Mouse (Mus musculus) MEL (cell line): Measurements from ENCODE around the gene Stra6. TPM values are rescaled to one million over a fixed set of nuclear protein-coding genes. Genes with fewer than 3 reads are reported as not detected.

Experiments used
- DNase-seq: peaks from one replicate; pipeline ENCODE4 v3.0.0; 2011; ENCODE audit warnings: low read depth, low spot score
- H3K27ac ChIP-seq: 2 replicates; pipeline ENCODE4 v1.5.1; 2012; ENCODE audit warnings: low read depth, mild to moderate bottlenecking, control low read depth, low read length, moderate library complexity; ENCODE audit not compliant: control insufficient read depth
- H3K27me3 ChIP-seq, 2 experiments: fragments of 150-350 bp in 1 of 2; sonication (generic) in 1 of 2; 2 replicates each; pipeline ENCODE4 v1.6.1; 2012; ENCODE audit warnings: low read length in 2 of 2, mild to moderate bottlenecking in 2 of 2, improper control_type of control experiment in 1 of 2, moderate library complexity in 1 of 2; ENCODE audit not compliant: insufficient read depth in 2 of 2, control insufficient read depth in 1 of 2
- H3K36me3 ChIP-seq, 2 experiments: 2 replicates each; pipeline ENCODE4 v1.6.1; 2012 to 2014; ENCODE audit warnings: low read length in 2 of 2, improper control_type of control experiment in 1 of 2, inconsistent platforms in 1 of 2, mild to moderate bottlenecking in 1 of 2; ENCODE audit not compliant: insufficient read depth in 2 of 2, control insufficient read depth in 1 of 2
- H3K4me1 ChIP-seq, 2 experiments: fragments of 150-350 bp in 1 of 2; sonication (generic) in 1 of 2; 2 replicates each; pipeline ENCODE4 v1.6.1; 2012; ENCODE audit warnings: low read length in 2 of 2, improper control_type of control experiment in 1 of 2, mild to moderate bottlenecking in 1 of 2; ENCODE audit not compliant: insufficient read depth in 2 of 2, control insufficient read depth in 1 of 2
- H3K4me3 ChIP-seq, 2 experiments: fragments of 150-350 bp in 1 of 2; sonication (generic) in 1 of 2; 2 replicates each; pipeline ENCODE4 v1.5.1; 2012; ENCODE audit warnings: low read depth in 2 of 2, low read length in 2 of 2, mild to moderate bottlenecking in 2 of 2, moderate library complexity in 2 of 2, control low read depth in 1 of 2, improper control_type of control experiment in 1 of 2; ENCODE audit not compliant: control insufficient read depth in 1 of 2, insufficient read depth in 1 of 2
- H3K79me2 ChIP-seq: 2 replicates; pipeline ENCODE4 v1.6.1; 2012; ENCODE audit warnings: mild to moderate bottlenecking, low read length, moderate library complexity; ENCODE audit not compliant: control insufficient read depth, poor library complexity, insufficient read depth
- H3K9ac ChIP-seq: 2 replicates; pipeline ENCODE4 v1.6.1; 2012; ENCODE audit warnings: low read depth, mild to moderate bottlenecking, control low read depth, low read length, moderate library complexity; ENCODE audit not compliant: control insufficient read depth, poor library complexity, severe bottlenecking
- H3K9me3 ChIP-seq: fragments of 150-350 bp; sonication (generic); replicated peaks from 2 replicates; pipeline ENCODE4 v1.6.1; 2012; ENCODE audit warnings: mild to moderate bottlenecking, low read length, improper control_type of control experiment, moderate library complexity; ENCODE audit not compliant: insufficient read depth
- CHD1 ChIP-seq: IDR thresholded peaks from 2 replicates; pipeline ENCODE4 v1.6.1; 2012; ENCODE audit warnings: low read depth, mild to moderate bottlenecking, inconsistent platforms, low read length, improper control_type of control experiment
- E2F4 ChIP-seq: IDR thresholded peaks from 2 replicates; pipeline ENCODE4 v1.6.1; 2011; ENCODE audit warnings: low read depth, low read length, improper control_type of control experiment, borderline replicate concordance
- ELF1 ChIP-seq: IDR thresholded peaks from 2 replicates; pipeline ENCODE4 v1.6.1; 2014; ENCODE audit warnings: low read depth, mild to moderate bottlenecking, inconsistent platforms, low read length, improper control_type of control experiment, moderate library complexity
- EP300 ChIP-seq, 2 experiments: IDR thresholded peaks; 2 replicates each; pipeline ENCODE4 v1.6.1; 2011; ENCODE audit warnings: improper control_type of control experiment in 2 of 2, low read length in 2 of 2, low read depth in 1 of 2, mild to moderate bottlenecking in 1 of 2
- GABPA ChIP-seq: IDR thresholded peaks from 2 replicates; pipeline ENCODE4 v1.6.1; 2012; ENCODE audit warnings: low read depth, mild to moderate bottlenecking, inconsistent platforms, low read length, improper control_type of control experiment, moderate library complexity
- GATA1 ChIP-seq: IDR thresholded peaks from 2 replicates; pipeline ENCODE4 v1.6.1; 2011; ENCODE audit warnings: low read depth, low read length, improper control_type of control experiment
- KAT2A ChIP-seq: conservative IDR thresholded peaks from 2 replicates; pipeline ENCODE4 v1.6.1; 2012; ENCODE audit warnings: low read depth, low read length, improper control_type of control experiment, inconsistent platforms
- MAFK ChIP-seq: IDR thresholded peaks from 2 replicates; pipeline ENCODE4 v1.6.1; 2011; ENCODE audit warnings: low read depth, mild to moderate bottlenecking, low read length, improper control_type of control experiment, borderline replicate concordance
- MAX ChIP-seq: IDR thresholded peaks from 2 replicates; pipeline ENCODE4 v1.6.1; 2011; ENCODE audit warnings: low read length, improper control_type of control experiment
- MAZ ChIP-seq: IDR thresholded peaks from 2 replicates; pipeline ENCODE4 v1.6.1; 2012; ENCODE audit warnings: low read depth, mild to moderate bottlenecking, inconsistent platforms, low read length, improper control_type of control experiment
- MXI1 ChIP-seq: IDR thresholded peaks from 2 replicates; pipeline ENCODE4 v1.6.1; 2011; ENCODE audit warnings: mild to moderate bottlenecking, low read depth, low read length, improper control_type of control experiment
- POLR2AphosphoS2 ChIP-seq: IDR thresholded peaks from 2 replicates; pipeline ENCODE4 v1.6.1; 2011; ENCODE audit warnings: low read length, improper control_type of control experiment
- POLR2AphosphoS5 ChIP-seq: IDR thresholded peaks from 2 replicates; pipeline ENCODE4 v1.6.1; 2012; ENCODE audit warnings: low read depth, borderline replicate concordance, mild to moderate bottlenecking, inconsistent platforms, low read length, moderate library complexity, mixed read lengths
- RCOR1 ChIP-seq: IDR thresholded peaks from 2 replicates; pipeline ENCODE4 v1.6.1; 2012; ENCODE audit warnings: low read depth, mild to moderate bottlenecking, inconsistent platforms, low read length, improper control_type of control experiment
- SIN3A ChIP-seq: IDR thresholded peaks from 2 replicates; pipeline ENCODE4 v1.6.1; 2012; ENCODE audit warnings: low read length, improper control_type of control experiment, inconsistent platforms
- SMC3 ChIP-seq: IDR thresholded peaks from 2 replicates; pipeline ENCODE4 v1.6.1; 2011; ENCODE audit warnings: low read depth, low read length, improper control_type of control experiment
- USF1 ChIP-seq: IDR thresholded peaks from 2 replicates; pipeline ENCODE4 v1.6.1; 2014; ENCODE audit warnings: low read depth, mild to moderate bottlenecking, inconsistent platforms, low read length, improper control_type of control experiment, moderate library complexity
- ZKSCAN1 ChIP-seq: IDR thresholded peaks from 2 replicates; pipeline ENCODE4 v1.6.1; 2012; ENCODE audit warnings: low read depth, mild to moderate bottlenecking, inconsistent platforms, low read length, improper control_type of control experiment, moderate library complexity
- ZMIZ1 ChIP-seq: IDR thresholded peaks from 2 replicates; pipeline ENCODE4 v1.6.1; 2012; ENCODE audit warnings: low read depth, mild to moderate bottlenecking, inconsistent platforms, low read length, improper control_type of control experiment, moderate library complexity
- polyA plus RNA-seq, 2 experiments: library from polyadenylated mRNA; stranded (reverse) in 1 of 2; unstranded in 1 of 2; fragments of >175 nt in 1 of 2; fragments of >200 nt in 1 of 2; gene quantifications; 2 replicates each; pipeline versions ENCODE4 v1.2.1 to v1.2.4; 2012; ENCODE audit warnings: low replicate concordance in 2 of 2, low read depth in 1 of 2; ENCODE audit not compliant: insufficient read length in 2 of 2, insufficient read depth in 1 of 2, missing spikeins in 1 of 2
- total RNA-seq: library from RNA; depleted of rRNA; stranded (reverse); fragments of 300-350 nt; gene quantifications from 2 replicates; pipeline ENCODE4 v1.2.3, GENCODE M21; 2012

Gene Stra6
- total and polyA plus RNA-seq, 3 experiments = not detected

DNA sequence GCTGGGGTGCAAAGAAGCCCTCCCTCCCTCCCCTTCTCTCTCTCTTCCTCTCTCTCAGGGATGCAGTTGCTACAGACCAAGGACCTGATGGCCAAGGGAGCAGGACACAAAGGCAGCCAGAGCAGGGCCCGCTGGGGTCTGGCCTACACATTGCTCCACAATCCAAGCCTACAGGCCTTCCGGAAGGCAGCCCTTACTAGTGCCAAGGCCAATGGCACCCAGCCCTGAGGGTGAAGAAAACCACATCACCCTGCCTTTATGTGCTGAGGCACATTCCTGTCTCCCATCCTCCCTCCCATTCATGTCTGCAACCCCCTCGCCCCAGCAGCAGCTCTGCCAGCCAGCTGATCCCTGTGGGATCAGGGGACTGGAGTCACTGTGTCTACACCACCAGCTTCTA lies 89.5 kb downstream of the Stra6 start:
- Histone ChIP-seq H3K27ac (no peak overlapping the region), H3K36me3 (no peaks in the 10 kb centered on the region), H3K79me2 (no peaks in the 10 kb centered on the region), H3K9me3 (no peaks in the 10 kb centered on the region), H3K4me1 (no peaks in the 10 kb centered on the region), H3K9ac (no peak overlapping the region), H3K4me3 (no peak overlapping the region), H3K27me3 (peaks cover 2 to 37% of the 10 kb centered on the region in 2 experiments)
- TF ChIP-seq CHD1 = no peak
- TF ChIP-seq MXI1 = no peak
- TF ChIP-seq SMC3 = no peak
- no peak for TF ChIP-seq GATA1
- no peak for TF ChIP-seq ZMIZ1
- no peak for TF ChIP-seq EP300 (IDR thresholded peaks at IDR 0.05; ENCODE audit: low read depth in 1 of 2, low read length in 2 of 2)
- no peak for TF ChIP-seq ELF1
- no peak for TF ChIP-seq RCOR1
- TF ChIP-seq POLR2AphosphoS2 = no peak
- no peak for TF ChIP-seq KAT2A
- no peak for TF ChIP-seq MAX
- no peak for TF ChIP-seq GABPA
- no peak for TF ChIP-seq POLR2AphosphoS5
- TF ChIP-seq ZKSCAN1 = no peak
- no peak for TF ChIP-seq USF1
- TF ChIP-seq MAFK = no peak
- no peak for TF ChIP-seq MAZ
- TF ChIP-seq SIN3A = no peak
- DNase-seq = no peak

DNA sequence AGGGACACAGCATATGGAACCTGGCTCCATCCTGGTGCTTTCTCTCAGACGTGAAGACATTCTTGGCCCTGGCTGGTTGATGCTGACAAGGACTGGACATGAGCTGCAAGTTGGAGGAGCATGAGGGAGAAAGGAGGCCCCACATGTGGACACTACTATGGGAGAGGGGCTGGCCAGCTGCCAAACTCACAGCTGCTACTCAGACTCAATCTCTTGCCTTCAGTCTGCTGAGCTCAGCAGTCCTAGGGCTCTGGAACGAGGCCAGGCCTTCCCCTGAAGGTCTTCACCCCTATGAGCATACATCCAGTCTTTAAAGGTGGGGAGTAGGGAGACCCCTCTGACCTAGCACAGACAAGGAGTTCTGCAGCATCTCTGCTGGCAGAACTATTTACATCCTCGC lies 91.8 kb downstream of the Stra6 start:
- H3K9me3 ChIP-seq = no peaks in the 10 kb centered on the region

More for the DNA sequence above, 91.8 kb downstream of the Stra6 start:
- Histone ChIP-seq H3K27ac (no peak overlapping the region), H3K4me3 (no peak overlapping the region), H3K9ac (no peak overlapping the region), H3K79me2 (no peaks in the 10 kb centered on the region), H3K36me3 (no peaks in the 10 kb centered on the region), H3K27me3 (peaks cover 0 to 28% of the 10 kb centered on the region in 2 experiments; a peak in 3 of 4 replicates), H3K4me1 (no peaks in the 10 kb centered on the region)
- no peak for DNase-seq
- TF ChIP-seq USF1 (no peak), E2F4 (no peak)
